Mouse (Mus musculus) macrophage (primary cell): Measurements from ENCODE around the gene Llph. TPM values are rescaled to one million over a fixed set of nuclear protein-coding genes. Genes with fewer than 3 reads are reported as not detected.
"Not testable (repeated sequence)": the region's sequence is repeated elsewhere in the genome, so short reads cannot be mapped to it uniquely, and the experiment has no call there.

Source experiments
- H3K27ac ChIP-seq: fragments of 350-480 bp; formaldehyde crosslinking; 2 replicates; pipeline ENCODE4 v1.9.0; 2021
- H3K36me3 ChIP-seq: fragments of 350-480 bp; formaldehyde crosslinking; 2 replicates; pipeline ENCODE4 v1.9.0; 2021; ENCODE audit errors: inconsistent target
- H3K4me3 ChIP-seq: fragments of 350-480 bp; formaldehyde crosslinking; 2 replicates; pipeline ENCODE4 v1.9.0; 2021; ENCODE audit errors: inconsistent target
- H3K79me2 ChIP-seq: fragments of 350-480 bp; formaldehyde crosslinking; 2 replicates; pipeline ENCODE4 v1.9.0; 2021; ENCODE audit errors: inconsistent target
- WGBS: methylation state at CpG from one replicate; pipeline ENCODE4 v1.1.7; 2026; ENCODE audit warnings: inconsistent platforms; ENCODE audit not compliant: missing documents; 5-methylcytosine and 5-hydroxymethylcytosine counted together
- polyA plus RNA-seq: library from polyadenylated mRNA; stranded (reverse); fragments of 250-400 nt; gene quantifications from 3 replicates; pipeline ENCODE4 v1.2.4, GENCODE M21; 2018; ENCODE audit warnings: inconsistent platforms

Llph gene
- polyA plus RNA-seq, 1 experiment from 2014 or later = 50.2 TPM

DNA sequence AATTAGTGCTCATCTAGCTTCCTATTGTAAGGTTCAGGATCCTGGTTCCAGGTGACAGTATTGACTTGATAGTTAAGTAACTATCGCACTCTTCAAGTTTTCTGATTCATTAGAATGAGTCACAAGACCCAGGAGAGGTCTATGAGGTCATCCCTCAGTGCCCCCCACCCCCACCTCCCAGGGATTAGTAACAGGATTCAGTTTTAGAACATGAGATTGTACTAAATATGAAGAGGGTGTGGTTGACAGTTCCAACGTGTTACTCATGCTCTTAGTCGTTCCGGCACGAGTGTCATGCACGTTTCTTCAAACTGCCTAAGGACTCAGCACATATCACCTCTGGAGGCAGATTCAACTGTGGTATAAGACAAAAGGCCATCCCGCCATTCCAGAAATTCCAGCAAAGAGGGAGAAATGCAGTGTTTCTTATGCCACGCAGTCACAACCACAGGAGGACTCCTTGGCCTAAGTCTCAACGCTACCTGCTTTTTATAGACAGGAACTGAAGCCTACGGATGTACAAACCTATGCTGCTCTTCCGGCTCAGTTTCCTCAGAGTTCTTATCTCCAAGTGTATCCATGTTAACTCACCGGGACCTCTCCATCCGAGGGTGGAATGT is 22.2 kb upstream of the Llph start:
- no peak overlapping the region for H3K27ac ChIP-seq
- H3K36me3 ChIP-seq = no peaks in the 10 kb centered on the region
- WGBS = 91% methylated on average over 11 of the region's 13 CpGs
- H3K4me3 ChIP-seq = no peak overlapping the region
- peaks cover 26% of the 10 kb centered on the region for H3K79me2 ChIP-seq

DNA sequence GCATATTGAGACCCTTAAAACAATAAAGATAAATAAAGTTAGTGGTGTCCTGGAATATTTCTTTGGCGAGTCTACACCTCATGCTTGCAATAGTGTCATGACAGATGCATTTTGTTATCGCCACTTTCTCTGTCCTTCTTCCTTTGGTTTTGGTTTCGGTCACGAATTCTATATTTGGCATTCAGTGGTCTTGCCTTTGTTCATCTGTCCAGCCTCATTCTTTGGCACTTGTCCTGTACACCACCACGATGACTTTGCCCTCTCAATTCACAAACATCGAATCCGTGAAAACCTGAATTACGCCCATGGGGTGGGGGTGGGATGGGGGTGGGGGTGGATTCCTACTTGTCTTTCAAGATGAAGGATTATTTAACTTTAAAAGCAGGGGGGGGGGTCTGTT is 18.9 kb upstream of the Llph start:
- WGBS = 13% methylated on average over 8 of the region's 8 CpGs
- Histone ChIP-seq H3K79me2 (peaks cover 45% of the 10 kb centered on the region), H3K36me3 (no peaks in the 10 kb centered on the region), H3K27ac (0 out of 2 replicates have a peak overlapping the region, but pooled peaks have one; percentile 3), H3K4me3 (peak overlapping the region; percentile 96)

- Histone ChIP-seq H3K4me3 (peak overlapping the region; percentile 96), H3K79me2 (peaks cover 53% of the 10 kb centered on the region), H3K36me3 (no peaks in the 10 kb centered on the region), H3K27ac (peak overlapping the region; percentile 57)
- WGBS = under 1% methylated on average over 52 of the region's 53 CpGs
These were observed 18.0 kb upstream of the Llph start for GRCm38 (mm10) chr10:120208575-120209538.

GRCm38 (mm10) chr10:120209539-120209925 is 17.3 kb upstream of the Llph start:
- Histone ChIP-seq H3K27ac (peak overlapping the region; percentile 57), H3K4me3 (peak overlapping the region; percentile 96), H3K79me2 (peaks cover 60% of the 10 kb centered on the region), H3K36me3 (no peaks in the 10 kb centered on the region)
- WGBS = 4% methylated on average over 5 of the region's 6 CpGs

GRCm38 (mm10) chr10:120210096-120210495 is 16.8 kb upstream of the Llph start:
- WGBS = 60% methylated on average over 3 of the region's 3 CpGs
- Histone ChIP-seq H3K36me3 (no peaks in the 10 kb centered on the region), H3K27ac (peak overlapping the region; percentile 57), H3K79me2 (peaks cover 65% of the 10 kb centered on the region), H3K4me3 (peak overlapping the region; percentile 96)

DNA sequence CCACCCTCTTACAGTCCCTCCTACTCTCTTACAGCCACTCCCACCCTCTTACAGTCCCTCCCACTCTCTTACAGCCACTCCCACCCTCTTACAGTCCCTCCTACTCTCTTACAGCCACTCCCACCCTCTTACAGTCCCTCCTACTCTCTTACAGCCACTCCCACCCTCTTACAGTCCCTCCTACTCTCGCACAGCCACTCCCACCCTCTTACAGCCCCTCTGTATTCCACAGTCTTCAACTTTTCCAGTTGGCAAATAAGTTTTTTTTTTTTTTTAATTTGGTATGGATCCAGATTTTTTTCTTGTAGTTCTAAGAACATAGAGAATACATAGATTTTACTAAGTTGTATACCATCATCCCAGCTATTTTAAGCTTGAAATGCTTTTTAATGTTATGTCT is 9.8 kb upstream of the Llph start:
- Histone ChIP-seq H3K79me2 (peaks cover 32% of the 10 kb centered on the region), H3K36me3 (peaks cover 27% of the 10 kb centered on the region; the same call in 1 of the 2 replicates)
- not testable (repeated sequence) for H3K27ac ChIP-seq, H3K4me3 ChIP-seq
- 100% methylated on average over 1 of the region's 1 CpGs for WGBS

- H3K27ac ChIP-seq = no peak overlapping the region
- no peak overlapping the region for H3K4me3 ChIP-seq
- H3K36me3 ChIP-seq = peaks cover 33% of the 10 kb centered on the region; the same call in 1 of the 2 replicates
- WGBS = 97% methylated on average over 10 of the region's 10 CpGs
- peaks cover 13% of the 10 kb centered on the region for H3K79me2 ChIP-seq
These were observed 7.9 kb upstream of the Llph start for GRCm38 (mm10) chr10:120218996-120219395.

GRCm38 (mm10) chr10:120219578-120220359 is 7.1 kb upstream of the Llph start:
- no peak overlapping the region for H3K4me3 ChIP-seq
- 15% methylated on average over 14 of the region's 14 CpGs for WGBS
- H3K79me2 ChIP-seq = peaks cover 5% of the 10 kb centered on the region; the same call in 1 of the 2 replicates
- H3K36me3 ChIP-seq = peaks cover 38% of the 10 kb centered on the region; the same call in 1 of the 2 replicates
- H3K27ac ChIP-seq = peak overlapping the region; percentile 38

GRCm38 (mm10) chr10:120220776-120221175 is 6.1 kb upstream of the Llph start:
- Histone ChIP-seq H3K27ac (no peak overlapping the region), H3K4me3 (no peak overlapping the region), H3K36me3 (peaks cover 32% of the 10 kb centered on the region; the same call in 1 of the 2 replicates), H3K79me2 (no peaks in the 10 kb centered on the region)
- 64% methylated on average over 7 of the region's 7 CpGs for WGBS

DNA sequence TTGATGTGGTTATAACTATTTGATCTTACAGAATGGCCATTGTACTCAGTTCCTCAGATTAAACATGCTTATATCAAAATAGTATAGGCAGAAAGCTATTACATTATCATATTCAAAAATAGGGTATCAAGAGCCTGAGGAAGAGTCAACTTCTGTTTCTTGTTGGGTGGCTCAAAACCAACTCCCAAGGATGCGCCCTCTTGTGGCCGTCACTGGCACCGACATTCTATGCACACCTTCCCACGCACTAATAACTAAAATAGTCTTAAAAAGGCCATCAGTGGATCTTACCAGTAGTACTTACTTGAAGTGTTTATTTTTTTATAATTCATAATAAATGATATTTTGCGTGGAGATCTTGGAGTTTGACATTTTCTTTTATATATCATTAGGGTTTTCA is 4.8 kb downstream of the Llph start:
- WGBS = 21% methylated on average over 5 of the region's 5 CpGs

DNA sequence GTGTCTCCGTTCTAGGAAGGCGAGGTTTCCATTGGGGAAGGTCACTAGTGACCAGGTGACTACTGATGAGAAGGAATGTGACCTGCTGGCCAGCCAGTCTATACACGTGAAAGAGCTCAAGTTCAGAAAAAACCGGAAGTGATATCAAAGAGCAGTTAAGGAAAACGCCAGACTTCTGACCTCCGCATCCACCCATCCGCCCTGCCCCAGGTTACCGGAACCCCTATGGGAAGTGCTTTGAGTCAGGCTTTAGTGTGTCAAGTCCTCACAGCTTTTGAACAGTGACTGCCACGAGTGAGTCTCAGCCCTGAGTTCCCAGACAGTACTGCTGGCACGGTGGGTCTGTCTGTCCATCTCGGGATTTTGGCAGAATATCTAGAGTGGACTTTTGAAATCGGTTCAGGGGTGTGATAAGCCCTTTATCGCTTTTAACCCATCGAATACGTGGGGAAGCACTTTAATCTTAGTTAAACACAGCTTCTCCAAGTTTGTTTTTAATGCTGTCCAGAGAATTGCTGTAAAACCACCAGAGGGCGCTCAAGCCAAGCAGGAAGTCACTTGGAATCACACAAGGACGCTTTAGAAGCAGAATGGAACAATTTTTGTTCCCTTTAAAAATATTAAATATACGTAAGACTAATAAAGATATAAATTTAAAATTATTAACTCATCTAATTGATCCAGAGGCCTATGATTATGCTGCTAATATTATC is 6.9 kb downstream of the Llph start:
- Histone ChIP-seq H3K79me2 (peaks cover 16% of the 10 kb centered on the region), H3K27ac (no peak overlapping the region), H3K4me3 (no peak overlapping the region), H3K36me3 (peaks cover 12% of the 10 kb centered on the region; the same call in 1 of the 2 replicates)
- 33% methylated on average over 18 of the region's 18 CpGs for WGBS

More for the DNA sequence above, 4.8 kb downstream of the Llph start:
- Histone ChIP-seq H3K4me3 (no peak overlapping the region), H3K36me3 (peaks cover 12% of the 10 kb centered on the region; the same call in 1 of the 2 replicates), H3K27ac (no peak overlapping the region), H3K79me2 (peaks cover 36% of the 10 kb centered on the region)

- no peak overlapping the region for H3K27ac ChIP-seq
- H3K36me3 ChIP-seq = no peaks in the 10 kb centered on the region
- H3K79me2 ChIP-seq = no peaks in the 10 kb centered on the region
- H3K4me3 ChIP-seq = no peak overlapping the region
- WGBS = over 99% methylated on average over 7 of the region's 9 CpGs
These were observed 10.0 kb downstream of the Llph start for GRCm38 (mm10) chr10:120236855-120237254.

DNA sequence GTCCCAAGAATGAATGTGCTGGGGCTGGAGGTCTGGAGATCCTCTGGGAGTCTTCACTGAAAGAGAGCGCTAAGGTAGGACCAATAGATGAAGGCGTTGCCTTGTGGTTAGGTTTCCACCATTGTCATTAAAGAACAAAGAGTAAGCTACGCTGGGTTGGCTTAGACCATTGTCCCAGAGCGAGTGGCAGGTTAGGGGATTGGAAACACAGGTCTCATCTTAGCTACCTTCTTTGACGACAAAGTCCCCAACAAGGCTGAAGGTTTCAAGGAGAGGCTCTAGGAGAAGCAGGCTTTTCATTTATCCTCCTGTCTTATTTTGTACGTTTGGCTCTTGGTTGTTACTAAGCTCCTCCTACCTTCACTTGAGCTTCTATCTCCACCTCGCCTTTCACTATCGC is 11.4 kb downstream of the Llph start:
- Histone ChIP-seq H3K36me3 (no peaks in the 10 kb centered on the region), H3K4me3 (no peak overlapping the region), H3K79me2 (no peaks in the 10 kb centered on the region), H3K27ac (no peak overlapping the region)
- 91% methylated on average over 7 of the region's 8 CpGs for WGBS

DNA sequence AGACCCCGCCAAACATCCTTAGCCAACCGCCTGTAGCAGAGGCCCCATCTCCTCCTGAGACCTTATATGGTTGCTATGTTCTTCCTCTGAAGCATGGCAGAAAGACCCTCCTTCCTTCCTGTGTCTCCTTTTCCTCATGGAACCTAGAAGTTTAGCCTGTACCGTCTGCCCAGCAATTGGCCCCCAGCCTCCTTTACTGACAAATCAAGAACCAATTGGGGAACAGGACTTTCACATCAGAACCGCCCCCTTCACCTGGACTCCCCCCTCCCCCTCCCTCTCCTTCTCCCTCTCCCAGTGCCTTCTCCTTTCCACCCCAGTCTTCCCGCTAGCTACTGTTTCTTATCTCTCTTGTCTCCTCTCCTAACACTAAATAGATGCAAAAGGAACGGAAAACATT is 12.6 kb downstream of the Llph start:
- no peak overlapping the region for H3K4me3 ChIP-seq
- H3K36me3 ChIP-seq = no peaks in the 10 kb centered on the region
- WGBS = 86% methylated on average over 6 of the region's 6 CpGs
- H3K79me2 ChIP-seq = no peaks in the 10 kb centered on the region
- H3K27ac ChIP-seq = no peak overlapping the region
